ENCODE assay signal across 24 mouse cellular contexts in the genomic region with DNA sequence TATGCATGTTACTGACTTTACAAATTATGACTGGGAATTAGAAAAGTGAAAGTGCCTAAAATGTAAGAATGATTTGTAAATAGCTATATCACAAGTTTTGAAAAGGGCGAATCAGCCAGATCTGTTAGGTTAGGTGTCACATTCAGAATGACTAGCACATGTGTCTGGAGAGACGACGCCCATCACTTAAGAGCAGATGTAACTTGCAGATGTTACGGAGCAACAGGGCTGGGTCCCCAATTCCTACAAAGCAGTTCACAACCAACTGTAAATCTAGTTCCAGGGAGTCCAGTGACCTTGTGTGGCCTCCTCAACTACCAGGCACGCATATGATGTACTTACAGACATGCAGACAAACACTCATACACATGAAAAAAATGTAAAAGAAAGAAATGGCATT.
"Had no signal": no experiment of that assay in that cellular context is flagged by ENCODE, and none has a peak within 500 bp of the region (broad histone marks: within the 10 kb centered on the region; RNA-seq: fewer than 3 reads in every experiment).

No protein-coding gene starts in this region.

- H3K27ac ChIP-seq: heart, embryonic 13.5 days; heart, embryonic 15.5 days; hindbrain, embryonic 13.5 days; hindbrain, embryonic 15.5 days; kidney, embryonic 15.5 days; kidney, postnatal 0 days; layer of hippocampus, adult 2 months; left cerebral cortex, adult 2 months; limb, embryonic 13.5 days; limb, embryonic 15.5 days; liver, embryonic 15.5 days had no signal

- H3K9ac ChIP-seq: heart, embryonic 13.5 days; heart, embryonic 15.5 days; hindbrain, embryonic 13.5 days; hindbrain, embryonic 15.5 days; kidney, embryonic 15.5 days; limb, embryonic 13.5 days; limb, embryonic 15.5 days; liver, embryonic 15.5 days had no signal

- H3K4me2 ChIP-seq: heart, embryonic 11.5 days; heart, embryonic 13.5 days; heart, embryonic 15.5 days; hindbrain, embryonic 13.5 days; hindbrain, embryonic 15.5 days; kidney, embryonic 15.5 days; limb, embryonic 13.5 days; limb, embryonic 15.5 days; liver, embryonic 15.5 days had no signal

- DNase-seq: gastrocnemius, postnatal 14 days; gastrocnemius, postnatal 36 days; heart, adult 18-20 months; heart, postnatal 14 days; heart, postnatal 36 days; kidney, adult 11 months; kidney, adult 2 months; kidney, adult 9 months; kidney, postnatal 14 days; kidney, postnatal 4 days had no signal

- ATAC-seq: hindbrain, postnatal 0 days; intestine, embryonic 16.5 days had no signal

- H3K4me3 ChIP-seq: heart, embryonic 13.5 days; heart, embryonic 15.5 days; hindbrain, embryonic 13.5 days; hindbrain, embryonic 15.5 days; kidney, embryonic 15.5 days; layer of hippocampus, adult 2 months; left cerebral cortex, adult 2 months; limb, embryonic 13.5 days; limb, embryonic 15.5 days; liver, embryonic 15.5 days had no signal

- H3K27me3 ChIP-seq: heart, embryonic 13.5 days; heart, embryonic 15.5 days; hindbrain, embryonic 13.5 days; hindbrain, embryonic 15.5 days; kidney, embryonic 15.5 days; limb, embryonic 13.5 days; limb, embryonic 15.5 days; liver, embryonic 15.5 days had no signal

- H3K9me3 ChIP-seq: heart, embryonic 13.5 days; heart, embryonic 15.5 days; hindbrain, embryonic 13.5 days; hindbrain, embryonic 15.5 days; kidney, embryonic 15.5 days; limb, embryonic 13.5 days; limb, embryonic 15.5 days; liver, embryonic 15.5 days had no signal

- H3K4me1 ChIP-seq: heart, embryonic 13.5 days; heart, embryonic 15.5 days; hindbrain, embryonic 15.5 days; limb, embryonic 13.5 days; limb, embryonic 15.5 days; liver, embryonic 15.5 days had no signal
